Mouse (Mus musculus) kidney, postnatal 10 days (tissue): ENCODE measurements at regions not wholly inside any gene's neighbourhood (a gene's known extent, or its start where the extent isn't known, plus 50 kb on each side); places are given as distances from the start of the nearest gene placed in this dataset.

ENCODE experiments used
- DNase-seq: peaks from one replicate; pipeline ENCODE4 v3.0.0; 2021; ENCODE audit warnings: mixed read lengths

DNA sequence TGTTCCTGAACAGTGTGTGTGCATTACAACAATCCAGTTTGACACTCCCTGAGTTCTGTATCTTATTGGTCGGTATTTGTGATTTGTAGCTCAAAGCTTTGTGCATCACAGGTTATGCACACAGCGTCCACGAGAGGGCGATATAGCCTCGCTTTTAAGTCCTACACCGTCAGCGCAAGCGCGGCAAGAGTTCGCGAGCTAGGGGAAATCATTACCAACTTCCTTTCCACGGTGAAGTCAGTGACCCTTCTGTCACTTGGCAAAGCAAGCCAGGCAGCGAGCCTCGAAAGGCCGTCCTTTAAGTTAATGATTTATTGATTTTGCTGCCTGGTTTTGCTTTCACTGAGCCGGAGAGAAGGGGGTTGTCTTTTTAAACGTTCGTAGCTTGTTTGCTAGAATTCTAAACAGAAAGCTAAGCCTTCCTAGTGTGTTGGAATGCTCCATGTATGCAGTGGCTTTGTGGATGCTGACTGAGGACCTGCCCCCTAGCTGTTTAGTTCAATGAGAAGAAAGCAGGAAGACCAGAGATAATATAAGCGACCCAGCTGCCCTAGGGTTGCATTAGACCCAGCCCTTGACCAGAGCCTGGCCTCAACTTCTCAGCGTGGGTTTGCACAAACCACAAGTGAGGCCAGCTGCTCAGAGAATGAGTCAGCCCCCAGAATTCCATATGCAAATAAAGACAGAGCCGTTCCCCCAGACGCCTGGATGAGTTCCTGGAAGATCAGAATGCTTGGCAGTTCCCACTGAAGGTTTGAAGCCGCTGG is 79.0 kb upstream of the Ipo5 start:
- DNase-seq, result peak; percentile 96

DNA sequence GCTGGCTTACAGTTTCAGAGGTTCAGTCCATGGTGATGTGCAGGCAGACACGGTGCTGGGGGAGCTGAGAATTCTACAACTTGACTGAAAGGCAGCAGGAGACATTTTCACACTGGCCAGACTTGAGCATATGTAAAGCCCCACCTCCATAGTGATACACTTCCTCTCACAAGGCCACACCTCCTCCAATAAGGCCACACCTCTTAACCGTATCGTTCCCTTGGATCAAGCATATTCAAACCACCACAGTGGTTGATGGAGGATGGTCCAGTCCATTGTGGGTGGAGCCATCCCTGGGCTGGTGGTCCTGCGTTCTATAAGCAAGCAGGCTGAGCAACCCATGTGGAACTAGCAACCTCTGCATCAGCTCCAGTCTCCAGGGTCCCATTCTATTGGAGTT is 76.2 kb upstream of the Ipo5 start:
- DNase-seq, result no peak

DNA sequence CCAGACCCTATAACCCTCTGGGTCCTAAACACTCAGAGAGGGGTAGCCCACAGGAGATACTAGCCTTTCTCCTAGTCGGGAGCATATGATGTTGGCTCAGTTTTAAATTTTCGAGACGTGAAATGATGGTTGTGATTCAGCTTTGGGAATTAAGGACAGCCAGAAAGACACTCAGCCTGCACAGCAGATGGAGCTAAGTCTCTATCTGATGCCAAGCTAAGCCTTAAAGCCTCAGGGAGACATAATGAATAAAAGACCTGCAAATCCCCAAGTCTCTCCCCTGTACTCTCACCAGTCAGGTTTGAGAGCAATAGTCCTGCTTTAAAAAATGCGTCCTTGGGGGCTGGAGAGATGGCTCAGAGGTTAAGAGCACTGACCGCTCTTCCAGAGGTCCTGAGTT is 75.3 kb upstream of the Ipo5 start:
- no peak for DNase-seq

DNA sequence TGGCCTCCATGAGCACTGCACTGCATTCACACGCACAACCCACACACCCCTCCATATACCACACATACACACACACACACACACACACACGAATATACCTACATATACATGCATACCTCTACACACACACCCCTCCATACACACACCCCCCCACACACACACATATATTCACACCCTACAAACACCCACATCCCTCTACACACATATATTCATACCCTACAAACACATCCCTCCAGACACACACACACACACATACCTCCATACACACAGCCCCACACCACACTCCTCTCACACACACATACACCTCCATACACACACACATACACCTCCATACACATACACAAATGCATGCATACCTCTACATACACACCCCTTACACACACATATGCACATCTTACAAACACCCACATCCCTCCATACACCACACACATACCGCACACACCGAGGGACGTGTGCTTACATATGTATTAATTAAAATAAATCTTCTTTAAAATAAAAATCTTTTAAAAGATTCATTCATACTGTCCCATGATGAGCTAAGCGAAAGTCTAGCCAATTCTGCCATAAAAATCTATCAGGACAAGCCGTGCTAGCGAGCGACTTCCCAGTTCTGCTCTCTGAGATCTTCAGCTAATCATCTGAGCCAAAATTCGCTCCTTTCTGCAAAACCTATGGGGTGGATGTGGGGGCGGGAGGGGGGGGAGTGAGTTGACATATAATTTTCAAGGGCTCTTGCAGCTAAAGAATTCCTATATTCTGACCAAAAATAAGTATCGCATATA is 74.3 kb upstream of the Ipo5 start:
- no peak for DNase-seq

DNA sequence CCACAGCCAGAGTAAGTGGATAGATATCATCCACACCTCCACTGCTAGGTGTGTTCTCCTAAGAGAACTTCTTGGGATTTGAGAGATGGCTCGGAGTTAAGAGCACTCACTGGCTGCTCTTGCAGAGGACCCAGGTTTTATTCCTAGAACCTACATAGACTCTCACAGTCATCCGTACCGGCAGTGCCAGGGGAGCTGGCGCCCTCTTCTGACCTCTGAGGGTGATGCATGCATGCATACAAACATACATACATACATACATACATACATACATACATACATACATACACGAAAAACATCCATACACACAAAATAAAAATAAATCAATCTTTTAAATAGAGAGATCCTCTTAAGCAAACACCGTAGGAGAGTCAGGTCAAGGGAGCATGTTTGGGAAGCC is 70.1 kb upstream of the Ipo5 start:
- no peak for DNase-seq

DNA sequence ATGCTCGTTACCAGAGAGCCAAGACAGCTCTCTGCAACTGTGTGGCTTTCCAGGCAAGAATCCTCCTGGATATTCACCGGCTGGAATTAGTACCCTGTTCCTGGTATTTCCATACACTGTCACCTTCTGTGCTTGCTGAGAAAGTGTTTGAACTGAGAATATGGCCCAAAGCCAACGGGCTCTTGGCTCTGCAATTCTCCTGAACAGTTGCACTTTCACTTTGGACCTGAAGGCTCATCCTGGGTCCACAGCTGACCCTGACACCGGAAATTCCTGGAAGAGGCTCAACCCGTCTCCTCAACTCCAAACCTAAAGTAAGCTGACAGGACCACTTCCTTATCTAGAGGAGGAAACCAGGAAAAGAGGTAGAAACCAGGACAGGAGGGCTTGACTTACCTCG is 69.7 kb upstream of the Ipo5 start:
- DNase-seq, result peak; percentile 40

DNA sequence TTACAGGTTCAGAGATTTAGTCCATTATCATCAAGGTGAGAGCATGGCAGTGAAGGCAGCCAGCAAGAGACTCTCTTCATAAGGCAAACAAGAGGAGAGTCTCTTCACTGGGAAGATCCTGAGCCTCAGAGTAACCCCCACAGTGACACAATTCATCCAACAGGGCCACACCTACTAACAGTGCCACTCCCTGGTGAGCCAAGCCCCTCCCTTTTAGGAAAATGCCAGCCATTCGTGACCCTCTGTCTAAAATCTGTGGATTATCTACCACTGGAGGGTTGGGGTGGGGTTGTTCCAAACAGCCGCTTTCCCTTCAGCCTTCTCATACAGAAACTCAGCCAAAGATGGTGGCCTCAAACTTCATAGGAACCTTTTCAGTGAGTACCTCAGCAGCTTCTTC is 65.9 kb upstream of the Ipo5 start:
- DNase-seq, result no peak

DNA sequence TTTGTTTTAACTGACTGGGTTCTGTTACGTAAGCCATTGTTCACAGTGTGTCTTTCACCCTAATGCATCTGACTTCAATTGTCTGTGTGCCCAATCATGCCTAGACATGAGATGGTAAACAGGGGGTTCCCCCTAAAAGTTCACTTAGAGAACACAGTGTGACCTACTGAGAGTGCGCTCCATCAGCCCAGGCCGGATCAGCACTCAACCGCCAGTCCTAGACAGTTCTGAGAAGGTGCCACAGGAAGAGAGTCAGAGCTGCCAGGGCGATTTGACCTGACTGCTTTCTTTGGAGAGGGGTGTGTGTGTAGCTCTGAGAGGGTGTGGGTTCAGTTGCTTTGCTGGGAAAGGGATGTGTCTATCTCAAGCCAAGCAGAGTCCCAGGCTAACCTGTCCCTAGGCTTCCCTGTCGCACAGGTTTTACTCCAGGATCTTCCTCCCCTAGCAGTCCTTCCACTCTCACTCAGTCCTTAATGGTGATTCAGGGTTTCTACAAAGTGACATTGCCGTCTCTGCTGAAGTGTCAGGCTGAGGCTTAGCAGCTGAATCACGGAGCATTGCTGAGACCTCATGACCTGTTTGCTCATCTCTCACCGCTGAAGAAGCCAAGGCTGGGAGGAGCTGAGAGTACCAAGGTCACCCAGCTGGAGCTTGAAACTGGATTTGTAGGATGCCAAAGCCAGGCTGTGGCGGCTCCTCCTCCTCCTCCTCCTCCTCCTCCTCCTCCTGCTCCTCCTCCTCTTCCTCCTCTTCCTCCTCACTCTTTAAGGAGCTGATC is 64.8 kb upstream of the Ipo5 start:
- DNase-seq, result peak; percentile 30

DNA sequence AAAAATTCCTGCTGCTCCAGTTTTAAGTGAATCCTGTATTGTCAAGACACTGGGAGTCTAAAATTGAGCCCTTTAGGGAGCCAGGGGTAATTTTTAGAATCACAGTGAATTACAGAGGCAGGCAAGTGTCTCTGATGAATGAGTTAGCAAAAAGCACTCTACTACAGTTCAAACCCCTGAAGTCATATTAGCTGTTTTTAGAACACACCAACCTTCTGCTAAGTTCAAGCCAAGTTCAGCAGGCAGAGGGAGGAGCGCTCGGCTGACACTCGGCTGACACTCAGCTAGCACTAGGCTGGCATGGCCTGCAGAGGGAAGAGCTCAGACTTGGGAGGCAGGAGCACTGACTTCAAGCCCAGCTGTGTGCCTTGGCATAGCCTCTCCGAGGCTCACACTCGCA is 64.0 kb upstream of the Ipo5 start:
- DNase-seq, result no peak

DNA sequence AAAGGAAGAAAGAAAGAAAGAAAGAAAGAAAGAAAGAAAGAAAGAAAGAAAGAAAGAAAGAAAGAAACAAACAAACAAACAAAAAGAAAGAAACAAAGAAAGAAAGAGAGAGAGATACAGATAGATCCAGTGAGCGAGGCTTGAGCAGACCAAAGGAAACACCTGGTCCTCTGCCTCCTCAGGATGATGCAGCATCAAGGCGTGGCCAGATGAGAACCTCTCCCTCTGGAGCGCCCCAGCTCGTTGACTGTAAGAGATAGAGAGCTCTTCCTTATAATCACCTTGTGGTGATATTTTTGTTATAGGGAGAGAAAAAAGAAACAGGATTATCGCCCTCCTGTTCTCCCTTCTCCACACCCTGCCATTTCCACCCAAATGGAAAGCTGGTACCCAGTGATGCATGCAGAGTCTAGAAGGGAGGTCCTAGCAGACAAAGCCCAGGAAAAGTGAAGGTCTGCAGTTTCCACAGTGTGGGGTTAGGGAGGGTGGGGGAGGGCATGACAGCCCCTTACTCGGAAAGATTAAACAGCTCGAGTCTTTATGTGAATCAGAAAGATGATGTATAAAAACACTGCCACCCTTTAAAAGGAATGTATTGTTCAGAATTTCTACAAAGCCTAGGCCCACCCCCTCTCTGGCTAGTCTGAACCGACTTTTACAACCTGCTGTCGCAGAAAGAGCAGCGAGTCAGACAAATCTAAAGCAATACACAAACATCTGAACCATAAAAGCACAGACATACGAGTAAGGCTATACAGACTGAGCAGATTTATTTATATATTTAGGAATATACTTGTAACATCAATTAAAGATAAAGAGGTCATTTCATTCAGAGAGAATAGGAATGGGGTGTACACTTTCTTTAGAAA is 62.7 kb upstream of the Ipo5 start:
- no peak for DNase-seq

DNA sequence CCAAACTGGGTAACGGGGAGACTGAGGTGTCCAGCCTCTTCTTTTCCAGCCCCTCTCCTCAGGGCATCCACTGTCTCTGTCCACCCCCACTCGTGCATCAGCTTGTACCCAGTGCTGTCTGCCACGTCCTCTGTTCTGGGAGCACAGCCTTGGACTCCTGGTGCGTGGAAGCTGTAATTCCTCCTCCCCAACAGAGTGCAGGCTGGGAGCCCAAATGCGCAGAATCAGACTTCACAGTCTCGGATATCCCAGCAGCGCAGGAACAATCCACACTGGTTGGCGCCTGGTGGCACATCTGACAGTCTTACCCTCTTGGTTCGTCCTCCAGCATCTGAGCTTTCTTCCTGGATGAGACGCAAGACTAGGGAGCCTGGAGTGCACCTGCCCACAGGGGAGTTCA is 61.9 kb upstream of the Ipo5 start:
- no peak for DNase-seq

DNA sequence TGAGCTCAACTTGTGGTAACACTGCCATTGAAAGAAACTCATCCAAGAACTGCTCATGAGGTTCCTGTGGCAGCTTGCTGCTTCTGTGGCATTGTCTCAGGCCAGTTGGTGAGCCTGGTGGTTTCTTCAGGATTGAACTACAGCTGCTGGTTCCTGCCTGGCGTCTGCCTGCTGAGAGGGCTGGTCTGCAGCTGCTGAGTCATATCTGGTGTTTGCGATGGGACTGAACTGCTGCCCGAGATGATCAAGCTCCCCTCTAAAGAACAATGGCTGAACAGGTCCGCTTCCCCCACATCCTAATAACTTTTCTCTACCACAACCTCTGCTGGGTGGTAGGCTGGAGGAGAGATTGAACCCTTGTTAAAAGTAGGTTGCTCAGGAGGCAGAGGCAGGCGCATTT is 57.4 kb upstream of the Ipo5 start:
- DNase-seq, result no peak

DNA sequence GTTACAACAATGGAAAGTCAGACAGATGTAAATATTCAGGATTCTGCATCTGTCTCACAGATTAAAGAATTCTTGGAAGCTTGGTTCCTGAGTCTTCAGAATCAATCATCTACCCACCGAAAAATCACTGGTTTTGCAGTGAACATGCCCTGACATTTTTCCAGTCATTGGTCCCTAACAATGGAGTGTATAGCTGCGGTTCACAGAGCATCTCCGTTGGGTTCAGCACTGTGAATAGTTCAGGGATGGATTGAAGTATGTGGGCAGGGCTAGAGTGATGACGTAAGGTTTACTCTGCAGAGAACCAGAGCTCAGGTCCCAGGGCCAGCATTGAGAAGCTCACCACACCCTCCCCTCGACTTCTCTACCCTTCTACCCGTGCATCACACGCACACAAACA is 56.5 kb upstream of the Ipo5 start:
- no peak for DNase-seq

DNA sequence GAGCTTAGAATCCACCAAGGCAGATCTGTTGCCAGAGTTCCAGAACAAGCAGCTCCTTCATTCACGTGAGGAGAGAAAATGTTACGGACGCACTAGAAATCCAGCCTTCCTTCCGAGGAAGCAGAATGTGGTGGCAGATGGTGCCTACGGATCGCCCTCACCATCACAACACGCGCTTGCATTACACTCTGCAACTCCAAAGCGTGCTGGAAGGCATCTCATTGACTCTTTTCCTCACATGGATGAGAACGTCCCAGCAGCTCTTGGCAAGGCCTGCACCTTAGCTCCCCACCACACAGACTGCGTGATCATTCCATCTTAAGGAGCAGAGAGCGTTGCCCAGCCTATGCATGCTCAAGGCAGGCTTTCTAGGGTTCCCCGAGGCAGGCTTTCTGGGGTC is 55.8 kb upstream of the Ipo5 start:
- DNase-seq, result no peak
